Mouse (Mus musculus): ENCODE measurements around the gene Cdk1.

Cdk1 gene

DNA sequence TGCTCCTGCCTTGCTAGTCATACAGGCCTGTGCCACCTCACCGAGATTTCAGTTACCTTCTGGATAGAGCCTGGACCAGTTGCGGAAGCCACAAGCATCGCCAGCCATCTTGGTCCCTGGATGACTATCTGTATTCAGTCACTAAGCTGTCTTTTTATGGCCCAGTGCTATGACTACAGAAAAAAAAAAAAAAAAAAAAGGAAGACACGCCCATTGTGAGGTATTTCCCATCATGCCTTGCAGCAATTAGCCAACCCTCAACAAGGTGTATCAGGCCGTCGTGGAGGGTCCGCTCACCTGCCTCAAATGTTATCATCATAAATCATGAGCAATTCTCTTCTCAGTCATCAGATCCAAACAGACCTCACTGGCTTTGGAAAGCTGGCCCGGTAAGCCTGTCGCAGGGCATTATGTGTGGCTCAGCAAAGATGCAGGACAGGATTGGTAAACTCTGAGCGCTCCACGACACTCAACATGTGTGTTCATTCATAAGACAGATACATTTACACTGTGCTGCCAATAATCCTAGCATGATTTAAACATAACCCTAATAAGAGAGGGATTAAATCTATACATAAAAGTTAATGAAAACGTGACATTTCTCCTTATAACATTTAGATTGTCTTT lies 24.6 kb downstream of the Cdk1 start:
- H3K9me3 ChIP-seq (ENCODE audit: low read length), result no peaks in the 10 kb centered on the region
- peak overlapping the region; percentile 73 for H3K4me3 ChIP-seq (replicated peaks; ENCODE audit: low read length)
- H3K27me3 ChIP-seq (ENCODE audit: insufficient read depth, low read length), result no peaks in the 10 kb centered on the region
- TF ChIP-seq POU5F1 (IDR thresholded peaks at IDR 0.05; ENCODE audit: borderline replicate concordance, low read length) (no peak), CTCF (conservative IDR thresholded peaks at IDR 0.05; ENCODE audit: low read length) (no peak), NANOG (IDR thresholded peaks at IDR 0.05; ENCODE audit: borderline replicate concordance, low read length) (no peak)
- H3K36me3 ChIP-seq (ENCODE audit: insufficient read depth, low read length), result peaks cover 19% of the 10 kb centered on the region
- H3K4me1 ChIP-seq (replicated peaks; ENCODE audit: low read depth, low read length), result peaks cover 65% of the 10 kb centered on the region

DNA sequence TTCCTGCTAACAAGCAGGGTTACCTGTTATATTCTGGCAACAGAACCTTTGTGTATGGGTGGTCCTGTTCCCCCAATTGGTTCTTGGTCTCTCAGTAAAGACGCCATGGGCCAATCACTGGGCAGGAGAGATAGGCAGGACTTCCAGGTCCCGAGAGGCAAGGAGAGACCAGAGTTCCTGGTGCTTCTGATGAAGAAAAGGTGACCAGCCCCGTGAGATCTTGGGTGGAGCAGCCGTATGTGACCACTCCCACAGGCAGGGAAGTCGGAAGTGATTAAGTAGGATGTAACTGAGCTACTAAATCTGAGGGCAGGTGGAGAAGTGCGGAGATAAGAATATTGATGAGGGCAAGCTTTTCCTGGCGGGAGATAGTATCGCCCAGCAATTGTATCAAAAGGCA lies 25.4 kb downstream of the Cdk1 start:
- no peak for TF ChIP-seq CTCF (conservative IDR thresholded peaks at IDR 0.05; ENCODE audit: low read length)
- TF ChIP-seq NANOG (IDR thresholded peaks at IDR 0.05; ENCODE audit: borderline replicate concordance, low read length), result no peak
- no peak for TF ChIP-seq POU5F1 (IDR thresholded peaks at IDR 0.05; ENCODE audit: borderline replicate concordance, low read length)
- Histone ChIP-seq H3K9me3 (ENCODE audit: low read length) (no peaks in the 10 kb centered on the region), H3K36me3 (ENCODE audit: insufficient read depth, low read length) (0 out of 2 replicates have a peak, but pooled peaks cover 11% of the 10 kb centered on the region), H3K4me1 (replicated peaks; ENCODE audit: low read depth, low read length) (peaks cover 64% of the 10 kb centered on the region), H3K4me3 (replicated peaks; ENCODE audit: low read length) (peak overlapping the region; percentile 73), H3K27me3 (ENCODE audit: insufficient read depth, low read length) (no peaks in the 10 kb centered on the region)

DNA sequence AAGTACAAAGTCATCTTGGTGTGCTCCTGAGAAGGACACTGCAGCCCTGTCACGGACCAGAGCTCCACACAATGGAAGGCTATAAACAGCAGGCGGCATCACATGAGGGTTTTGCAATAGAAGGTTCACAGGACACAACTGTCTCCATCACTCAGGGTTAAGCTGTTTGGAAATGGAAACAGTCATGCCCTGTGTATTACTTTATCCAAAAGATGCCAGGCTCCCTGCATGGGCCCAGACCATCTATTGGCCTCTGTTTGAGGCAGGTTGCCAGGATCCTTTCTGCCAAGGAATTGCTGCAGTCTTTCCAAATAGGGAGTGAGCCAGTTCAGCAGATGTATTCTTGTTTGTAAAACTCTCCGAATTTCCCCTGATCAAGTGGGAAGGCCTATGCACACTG lies 26.3 kb downstream of the Cdk1 start:
- no peaks in the 10 kb centered on the region for H3K9me3 ChIP-seq (ENCODE audit: low read length)
- peaks cover 64% of the 10 kb centered on the region for H3K4me1 ChIP-seq (replicated peaks; ENCODE audit: low read depth, low read length)
- H3K36me3 ChIP-seq (ENCODE audit: insufficient read depth, low read length), result 0 out of 2 replicates have a peak, but pooled peaks cover 5% of the 10 kb centered on the region
- H3K27me3 ChIP-seq (ENCODE audit: insufficient read depth, low read length), result no peaks in the 10 kb centered on the region
- H3K4me3 ChIP-seq (replicated peaks; ENCODE audit: low read length), result no peak overlapping the region
- TF ChIP-seq CTCF (conservative IDR thresholded peaks at IDR 0.05; ENCODE audit: low read length), result no peak
- no peak for TF ChIP-seq POU5F1 (IDR thresholded peaks at IDR 0.05; ENCODE audit: borderline replicate concordance, low read length)
- no peak for TF ChIP-seq NANOG (IDR thresholded peaks at IDR 0.05; ENCODE audit: borderline replicate concordance, low read length)

DNA sequence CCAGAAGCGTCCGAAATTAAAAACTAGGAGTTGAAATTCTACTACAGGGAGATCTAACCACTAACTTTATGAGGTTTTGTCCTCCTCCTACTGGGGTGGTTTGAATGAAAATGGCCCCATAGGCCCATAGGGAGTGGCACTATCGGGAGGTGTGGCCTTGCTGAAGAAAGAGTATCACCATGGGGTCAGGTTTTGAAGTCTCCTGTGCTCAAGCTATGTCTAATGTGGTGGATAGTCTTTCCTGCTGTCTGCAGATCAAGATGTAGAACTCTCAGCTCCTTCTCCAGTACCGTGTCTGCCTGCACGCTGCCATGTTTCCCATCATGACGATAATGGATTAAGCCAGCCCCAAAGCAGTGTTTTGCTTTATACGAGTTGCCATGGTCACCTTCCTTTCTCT lies 27.9 kb downstream of the Cdk1 start:
- TF ChIP-seq POU5F1 (IDR thresholded peaks at IDR 0.05; ENCODE audit: borderline replicate concordance, low read length) (no peak), NANOG (IDR thresholded peaks at IDR 0.05; ENCODE audit: borderline replicate concordance, low read length) (no peak), CTCF (conservative IDR thresholded peaks at IDR 0.05; ENCODE audit: low read length) (no peak)

DNA sequence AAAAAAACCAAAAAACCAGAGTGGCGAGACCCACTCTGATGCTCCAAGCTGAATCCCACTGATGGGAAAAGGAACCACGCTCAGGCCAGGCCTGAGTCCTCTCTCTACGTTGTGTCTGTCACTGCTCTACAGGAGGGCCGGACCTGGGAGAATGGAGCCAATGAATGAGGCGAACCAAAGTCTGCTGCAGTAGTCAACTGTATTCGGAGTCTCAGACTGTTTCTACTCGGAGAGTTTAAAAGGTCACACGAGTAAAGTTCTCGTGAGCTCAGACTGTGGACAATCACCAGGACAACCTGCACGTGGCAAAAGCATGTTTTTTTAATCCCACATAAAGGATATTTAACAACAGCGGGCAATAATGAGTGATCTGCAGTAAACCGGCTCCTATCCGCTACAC lies 28.8 kb downstream of the Cdk1 start:
- H3K36me3 ChIP-seq (ENCODE audit: insufficient read depth, low read length), result peaks cover 10% of the 10 kb centered on the region
- H3K9me3 ChIP-seq (ENCODE audit: low read length), result no peaks in the 10 kb centered on the region
- H3K27me3 ChIP-seq (ENCODE audit: insufficient read depth, low read length), result no peaks in the 10 kb centered on the region
- TF ChIP-seq NANOG (IDR thresholded peaks at IDR 0.05; ENCODE audit: borderline replicate concordance, low read length) (no peak), POU5F1 (IDR thresholded peaks at IDR 0.05; ENCODE audit: borderline replicate concordance, low read length) (no peak), CTCF (conservative IDR thresholded peaks at IDR 0.05; ENCODE audit: low read length) (no peak)
- peaks cover 71% of the 10 kb centered on the region for H3K4me1 ChIP-seq (replicated peaks; ENCODE audit: low read depth, low read length)
- H3K4me3 ChIP-seq (replicated peaks; ENCODE audit: low read length), result no peak overlapping the region; the same call in 1 of the 2 replicates

More for the DNA sequence above, 27.9 kb downstream of the Cdk1 start:
- H3K4me1 ChIP-seq (replicated peaks; ENCODE audit: low read depth, low read length), result peaks cover 74% of the 10 kb centered on the region
- H3K36me3 ChIP-seq (ENCODE audit: insufficient read depth, low read length), result peaks cover 7% of the 10 kb centered on the region
- no peaks in the 10 kb centered on the region for H3K9me3 ChIP-seq (ENCODE audit: low read length)
- H3K27me3 ChIP-seq (ENCODE audit: insufficient read depth, low read length), result no peaks in the 10 kb centered on the region
- peak overlapping the region; percentile 24 for H3K4me3 ChIP-seq (replicated peaks; ENCODE audit: low read length)

DNA sequence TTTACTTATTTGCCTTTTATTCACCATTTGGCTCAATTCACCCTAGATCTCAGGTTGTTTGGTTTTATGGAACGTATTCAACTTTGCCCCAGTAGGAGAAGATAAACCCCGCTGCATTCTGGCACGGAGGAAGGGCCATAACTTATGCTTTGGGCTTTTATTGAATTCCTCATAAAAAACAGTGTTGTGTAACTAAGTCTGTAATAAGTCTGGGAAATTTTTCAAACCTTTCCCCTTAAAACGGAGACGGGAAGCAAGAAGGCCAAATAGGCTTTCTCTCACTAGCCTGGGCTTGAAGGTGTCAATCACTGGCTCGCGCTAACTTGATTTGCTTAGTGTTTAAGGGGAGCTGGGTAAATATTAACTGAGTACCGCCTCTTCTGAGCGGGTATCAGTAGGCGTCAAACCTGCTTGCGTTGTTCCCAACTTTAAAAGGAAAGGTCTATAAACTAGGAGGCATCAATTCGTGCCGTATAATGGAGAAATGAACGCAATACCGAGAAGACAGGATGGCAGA lies 31.2 kb downstream of the Cdk1 start:
- Histone ChIP-seq H3K4me3 (replicated peaks; ENCODE audit: low read length) (no peak overlapping the region), H3K9me3 (ENCODE audit: low read length) (no peaks in the 10 kb centered on the region)
- no peak for TF ChIP-seq NANOG (IDR thresholded peaks at IDR 0.05; ENCODE audit: borderline replicate concordance, low read length)
- TF ChIP-seq POU5F1 (IDR thresholded peaks at IDR 0.05; ENCODE audit: borderline replicate concordance, low read length), result no peak
- no peak for TF ChIP-seq CTCF (conservative IDR thresholded peaks at IDR 0.05; ENCODE audit: low read length)

DNA sequence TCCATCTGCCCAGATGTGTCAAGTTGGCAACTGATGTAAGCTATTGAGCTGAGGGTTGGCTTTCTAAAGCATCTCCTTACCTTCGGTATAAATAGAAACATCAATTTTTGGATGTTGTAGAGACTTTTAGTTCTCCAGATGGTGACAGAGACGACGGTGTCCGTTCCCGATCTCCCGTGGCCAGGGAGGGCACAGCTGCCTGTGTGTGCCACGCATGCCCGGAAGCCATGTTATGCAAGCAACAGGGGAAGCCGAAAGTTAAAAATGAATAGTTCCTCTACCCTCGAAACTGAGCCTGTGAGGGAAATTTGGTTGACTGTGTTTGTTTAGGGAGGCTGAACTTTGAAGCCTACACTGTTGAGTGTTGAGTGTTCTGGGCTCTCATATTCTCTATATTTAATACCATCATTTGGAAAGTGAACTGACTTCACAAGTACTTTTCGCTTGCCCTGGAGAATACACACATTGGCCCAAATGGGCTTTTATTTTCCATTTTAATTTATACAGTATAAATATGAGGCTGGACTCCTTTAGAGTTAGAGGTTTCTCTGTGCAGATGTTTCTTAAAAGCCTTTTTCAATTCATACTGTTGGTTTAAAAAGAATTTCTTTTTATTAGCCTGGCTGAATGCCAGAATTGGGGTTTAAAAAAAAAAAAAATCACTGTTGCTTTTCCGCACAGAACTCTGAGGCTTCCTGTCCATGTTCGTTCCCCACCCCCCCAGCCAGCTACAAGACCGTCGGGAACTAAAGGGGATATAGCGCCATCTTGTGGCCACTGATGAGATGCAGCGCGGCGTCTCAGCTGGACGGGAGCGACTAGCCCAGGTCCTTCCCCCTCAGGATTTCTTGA lies 31.8 kb downstream of the Cdk1 start:
- TF ChIP-seq NANOG (IDR thresholded peaks at IDR 0.05; ENCODE audit: borderline replicate concordance, low read length) (no peak), POU5F1 (IDR thresholded peaks at IDR 0.05; ENCODE audit: borderline replicate concordance, low read length) (no peak), CTCF (conservative IDR thresholded peaks at IDR 0.05; ENCODE audit: low read length) (peak; percentile 79)
- Histone ChIP-seq H3K27me3 (ENCODE audit: insufficient read depth, low read length) (no peaks in the 10 kb centered on the region), H3K4me3 (replicated peaks; ENCODE audit: low read length) (no peak overlapping the region)

More for the DNA sequence above, 31.2 kb downstream of the Cdk1 start:
- no peaks in the 10 kb centered on the region for H3K27me3 ChIP-seq (ENCODE audit: insufficient read depth, low read length)
- H3K36me3 ChIP-seq (ENCODE audit: insufficient read depth, low read length), result peaks cover 10% of the 10 kb centered on the region
- H3K4me1 ChIP-seq (replicated peaks; ENCODE audit: low read depth, low read length), result peaks cover 47% of the 10 kb centered on the region

DNA sequence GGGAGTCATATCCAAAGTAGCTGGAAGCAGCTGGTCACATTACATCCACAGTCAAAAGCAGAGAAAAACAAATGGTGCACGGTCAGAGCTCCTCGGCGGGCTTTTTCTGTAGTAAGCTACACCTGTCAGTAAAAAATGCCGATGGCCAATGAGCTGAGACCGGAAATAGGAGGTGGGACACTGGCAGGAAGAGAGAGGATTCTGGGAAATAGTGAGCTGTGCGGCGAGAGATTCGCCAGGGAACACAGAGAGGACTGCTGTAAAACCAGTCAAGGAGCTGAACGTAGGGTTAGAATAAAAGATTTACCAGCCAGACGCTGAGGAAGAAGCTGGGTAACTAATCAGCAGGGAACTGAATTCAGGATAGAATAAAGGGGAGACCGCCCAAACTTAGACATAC lies 34.2 kb downstream of the Cdk1 start:
- Histone ChIP-seq H3K36me3 (ENCODE audit: insufficient read depth, low read length) (peaks cover 10% of the 10 kb centered on the region), H3K4me1 (replicated peaks; ENCODE audit: low read depth, low read length) (peaks cover 33% of the 10 kb centered on the region), H3K4me3 (replicated peaks; ENCODE audit: low read length) (peak overlapping the region; percentile 76), H3K9me3 (ENCODE audit: low read length) (no peaks in the 10 kb centered on the region), H3K27me3 (ENCODE audit: insufficient read depth, low read length) (no peaks in the 10 kb centered on the region)
- TF ChIP-seq NANOG (IDR thresholded peaks at IDR 0.05; ENCODE audit: borderline replicate concordance, low read length) (no peak), POU5F1 (IDR thresholded peaks at IDR 0.05; ENCODE audit: borderline replicate concordance, low read length) (no peak), CTCF (conservative IDR thresholded peaks at IDR 0.05; ENCODE audit: low read length) (no peak)

More for the DNA sequence above, 31.8 kb downstream of the Cdk1 start:
- Histone ChIP-seq H3K36me3 (ENCODE audit: insufficient read depth, low read length) (peaks cover 10% of the 10 kb centered on the region), H3K9me3 (ENCODE audit: low read length) (no peaks in the 10 kb centered on the region), H3K4me1 (replicated peaks; ENCODE audit: low read depth, low read length) (peaks cover 44% of the 10 kb centered on the region)
